Mouse (Mus musculus) hindbrain, embryonic 14.5 days (tissue): ENCODE measurements around the gene Hist3h2ba. TPM values are rescaled to one million over a fixed set of nuclear protein-coding genes. Genes with fewer than 3 reads are reported as not detected.
A peak's percentile ranks its signal among the peaks of the same experiment; 100 is the strongest.

ENCODE experiments used
- ATAC-seq: fragments of 200-750 bp; cut with Nextera tagmentation; 2 replicates; pipeline ENCODE4 v1.8.0; 2017; ENCODE audit warnings: moderate number of reproducible peaks, mild to moderate bottlenecking, moderate TSS enrichment, moderate library complexity; ENCODE audit not compliant: low FRiP score
- DNase-seq: peaks from one replicate; pipeline ENCODE4 v3.0.0-alpha.2; 2015; ENCODE audit warnings: low spot score
- H3K27ac ChIP-seq: fragments of 300-500 bp; sonication (generic); 2 replicates; pipeline ENCODE4 v1.5.1; 2014; ENCODE audit warnings: mild to moderate bottlenecking, moderate library complexity
- H3K27me3 ChIP-seq: fragments of 300-500 bp; sonication (generic); 2 replicates; pipeline ENCODE4 v1.6.1; 2014; ENCODE audit warnings: mild to moderate bottlenecking, low read length, mixed read lengths; ENCODE audit not compliant: control insufficient read depth, insufficient read depth
- H3K36me3 ChIP-seq: fragments of 300-500 bp; sonication (generic); replicated peaks from 2 replicates; pipeline ENCODE4 v1.6.1; 2014; ENCODE audit not compliant: control insufficient read depth, insufficient read depth
- H3K4me1 ChIP-seq: fragments of 300-500 bp; sonication (generic); replicated peaks from 2 replicates; pipeline ENCODE4 v1.6.1; 2014; ENCODE audit warnings: antibody characterized with exemption, low read length, mixed read lengths; ENCODE audit not compliant: control insufficient read depth, insufficient read depth
- H3K4me2 ChIP-seq: fragments of 300-500 bp; sonication (generic); replicated peaks from 2 replicates; pipeline ENCODE4 v1.6.1; 2014; ENCODE audit warnings: mild to moderate bottlenecking, moderate library complexity
- H3K4me3 ChIP-seq: fragments of 300-500 bp; sonication (generic); replicated peaks from 2 replicates; pipeline ENCODE4 v1.5.1; 2014; ENCODE audit warnings: mild to moderate bottlenecking, low read length
- H3K9ac ChIP-seq: fragments of 300-500 bp; sonication (generic); 2 replicates; pipeline ENCODE4 v1.6.1; 2014
- H3K9me3 ChIP-seq: fragments of 300-500 bp; sonication (generic); 2 replicates; pipeline ENCODE4 v1.6.1; 2016; ENCODE audit warnings: low read length; ENCODE audit not compliant: control insufficient read depth
- WGBS: fragments of 180-500 bp; shearing (Covaris S2); extraction: QIAGEN DNeasy Blood & Tissue Kit; methylation state at CpG from one replicate; pipeline ENCODE4 v1.1.7; 2014; 5-methylcytosine and 5-hydroxymethylcytosine counted together
- polyA plus RNA-seq: library from polyadenylated mRNA; unstranded; fragments of >200 nt; fragmentation: Nextera tagmentation; extraction: Ambion mirVana; gene quantifications from 2 replicates; pipeline ENCODE4 v1.2.1, GENCODE M21; 2014

The Hist3h2ba gene
- polyA plus RNA-seq, 1 experiment from 2014 or later = 138 TPM

DNA sequence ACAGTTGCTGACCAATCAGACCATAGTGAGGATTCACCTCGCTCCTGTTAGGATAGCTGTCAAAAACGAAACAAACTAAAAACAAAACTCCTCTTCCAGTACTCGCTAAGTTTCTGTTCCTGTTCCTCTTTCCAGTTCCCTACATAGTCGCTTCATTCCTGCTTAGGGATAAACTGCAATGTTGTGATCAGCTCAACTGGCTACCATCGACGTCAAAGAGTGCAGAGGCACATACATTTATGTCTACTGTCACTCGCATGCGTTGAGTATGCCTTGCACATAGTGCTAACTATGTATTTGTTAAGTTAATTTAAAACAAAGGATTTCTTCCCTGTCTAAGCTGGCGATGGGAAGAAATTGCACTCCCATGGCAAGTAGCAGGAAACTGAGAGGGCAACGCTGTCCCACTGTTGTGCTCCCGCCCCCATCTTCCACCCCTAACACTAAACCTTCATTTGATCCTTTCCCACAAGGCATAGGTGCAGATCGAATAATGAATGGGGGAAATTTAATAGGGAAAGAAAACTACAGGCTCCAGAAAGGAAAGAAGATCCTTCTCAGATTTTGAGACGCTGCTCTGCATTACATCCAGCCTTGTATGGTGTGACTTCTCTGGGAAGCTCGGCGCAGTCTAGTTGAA is 10.6 kb downstream of the Hist3h2ba start:
- no peak for ATAC-seq
- DNase-seq = no peak
- no peaks in the 10 kb centered on the region for H3K9me3 ChIP-seq
- peaks cover 2% of the 10 kb centered on the region; the same call in 1 of the 2 replicates for H3K36me3 ChIP-seq
- H3K4me3 ChIP-seq = peak overlapping the region; percentile 45
- H3K27me3 ChIP-seq = no peaks in the 10 kb centered on the region; the same call in 1 of the 2 replicates
- H3K4me2 ChIP-seq = peak overlapping the region; percentile 95
- peak overlapping the region; percentile 80 for H3K27ac ChIP-seq
- H3K9ac ChIP-seq = peak overlapping the region; percentile 63
- H3K4me1 ChIP-seq = peaks cover 37% of the 10 kb centered on the region
- 36% methylated on average over 15 of the region's 15 CpGs for WGBS

DNA sequence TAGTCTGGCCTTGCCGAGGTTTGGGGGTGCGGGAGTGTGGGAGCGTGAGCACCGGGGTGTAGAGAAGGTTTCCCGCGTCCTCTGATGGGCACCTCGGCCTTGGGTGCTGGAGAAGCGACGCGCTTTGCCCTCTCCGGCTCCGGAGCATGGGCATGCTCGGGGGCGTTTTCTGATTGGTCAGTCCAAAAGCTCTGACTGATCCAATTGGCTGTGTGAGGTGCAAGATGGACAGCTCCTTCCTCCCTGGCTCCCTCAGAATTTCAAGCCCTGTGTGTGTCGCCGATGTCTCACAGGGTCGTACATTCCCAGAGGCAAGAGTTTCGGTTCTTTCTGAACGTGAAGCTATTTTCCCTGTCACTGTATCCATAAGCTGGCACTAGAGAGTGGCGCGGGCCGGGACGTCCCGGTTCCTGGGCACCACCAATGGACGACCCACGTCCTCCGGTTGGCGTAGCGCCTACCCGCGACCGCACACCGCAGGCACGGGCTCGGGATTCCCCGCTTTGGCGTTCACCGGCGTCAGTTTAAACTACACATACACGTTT is 11.3 kb downstream of the Hist3h2ba start:
- Histone ChIP-seq H3K9ac (peak overlapping the region; percentile 63), H3K27me3 (no peaks in the 10 kb centered on the region; the same call in 1 of the 2 replicates), H3K36me3 (peaks cover 2% of the 10 kb centered on the region; the same call in 1 of the 2 replicates), H3K27ac (peak overlapping the region; percentile 80), H3K9me3 (no peaks in the 10 kb centered on the region), H3K4me3 (peak overlapping the region; percentile 45), H3K4me1 (peaks cover 37% of the 10 kb centered on the region), H3K4me2 (peak overlapping the region; percentile 95)
- ATAC-seq = peak; percentile 90
- peak; percentile 83 for DNase-seq
- 5% methylated on average over 40 of the region's 40 CpGs for WGBS

DNA sequence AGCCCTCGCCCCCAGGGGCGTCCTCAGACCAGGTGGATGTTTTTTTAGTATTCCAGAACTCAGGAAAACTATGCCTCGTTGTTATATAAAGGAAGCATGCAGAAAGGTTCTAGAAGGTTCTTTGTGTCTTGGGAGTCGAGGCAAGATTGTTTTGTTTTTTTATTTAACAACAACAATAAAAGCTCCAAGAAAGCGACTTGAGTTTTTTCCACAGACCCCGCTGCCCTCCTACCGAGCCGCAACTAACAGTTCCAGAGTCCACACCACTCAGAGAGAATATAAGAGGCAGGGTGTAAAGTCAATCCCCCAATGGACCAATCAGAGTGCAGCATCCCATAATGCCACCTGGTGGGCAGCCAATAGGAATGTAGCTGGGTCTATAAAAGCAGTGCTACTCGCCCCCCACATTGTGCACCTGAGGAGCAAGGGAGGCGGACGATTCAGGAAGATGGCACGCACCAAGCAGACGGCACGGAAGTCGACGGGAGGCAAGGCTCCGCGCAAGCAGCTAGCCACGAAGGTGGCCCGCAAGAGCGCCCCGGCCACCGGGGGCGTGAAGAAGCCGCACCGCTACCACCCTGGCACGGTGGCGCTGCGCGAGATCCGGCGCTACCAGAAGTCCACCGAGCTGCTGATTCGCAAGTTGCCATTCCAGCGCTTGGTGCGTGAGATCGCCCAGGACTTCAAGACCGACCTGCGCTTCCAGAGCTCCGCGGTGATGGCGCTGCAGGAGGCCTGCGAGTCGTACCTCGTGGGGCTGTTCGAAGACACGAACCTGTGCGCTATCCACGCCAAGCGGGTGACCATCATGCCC is 12.9 kb downstream of the Hist3h2ba start:
- H3K9ac ChIP-seq = no peak overlapping the region
- H3K4me2 ChIP-seq = no peak overlapping the region
- no peak overlapping the region for H3K27ac ChIP-seq
- H3K36me3 ChIP-seq = peaks cover 2% of the 10 kb centered on the region; the same call in 1 of the 2 replicates
- peaks cover 31% of the 10 kb centered on the region for H3K4me1 ChIP-seq
- H3K27me3 ChIP-seq = no peaks in the 10 kb centered on the region; the same call in 1 of the 2 replicates
- no peak for ATAC-seq
- H3K4me3 ChIP-seq = no peak overlapping the region
- 65% methylated on average over 50 of the region's 50 CpGs for WGBS
- no peak for DNase-seq
- H3K9me3 ChIP-seq = no peaks in the 10 kb centered on the region

DNA sequence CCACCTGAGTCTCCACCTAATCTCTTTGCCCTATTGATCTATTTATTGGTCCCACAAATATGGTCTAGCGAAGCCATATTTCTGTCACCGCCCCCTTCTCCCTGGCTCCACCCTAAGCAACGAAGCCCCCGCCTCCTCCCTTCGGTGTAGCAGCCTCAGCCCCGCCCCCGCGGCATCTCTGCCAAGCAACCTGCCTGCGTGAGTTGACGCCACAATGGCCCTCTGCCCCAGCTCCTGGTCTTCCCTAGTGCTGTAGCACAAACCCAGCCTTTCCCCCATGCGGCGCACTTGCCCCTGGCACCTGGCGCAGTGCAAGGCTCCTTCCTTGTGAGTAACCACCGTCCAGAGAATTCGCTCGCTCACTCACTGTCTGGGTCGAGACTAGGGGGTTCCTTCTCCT is 14.8 kb downstream of the Hist3h2ba start:
- no peak overlapping the region for H3K4me2 ChIP-seq
- DNase-seq = no peak
- no peaks in the 10 kb centered on the region; the same call in 1 of the 2 replicates for H3K27me3 ChIP-seq
- H3K4me1 ChIP-seq = peaks cover 13% of the 10 kb centered on the region
- H3K4me3 ChIP-seq = no peak overlapping the region
- H3K27ac ChIP-seq = no peak overlapping the region
- no peaks in the 10 kb centered on the region for H3K36me3 ChIP-seq
- ATAC-seq = no peak
- H3K9me3 ChIP-seq = no peaks in the 10 kb centered on the region
- no peak overlapping the region for H3K9ac ChIP-seq
- 37% methylated on average over 17 of the region's 17 CpGs for WGBS

DNA sequence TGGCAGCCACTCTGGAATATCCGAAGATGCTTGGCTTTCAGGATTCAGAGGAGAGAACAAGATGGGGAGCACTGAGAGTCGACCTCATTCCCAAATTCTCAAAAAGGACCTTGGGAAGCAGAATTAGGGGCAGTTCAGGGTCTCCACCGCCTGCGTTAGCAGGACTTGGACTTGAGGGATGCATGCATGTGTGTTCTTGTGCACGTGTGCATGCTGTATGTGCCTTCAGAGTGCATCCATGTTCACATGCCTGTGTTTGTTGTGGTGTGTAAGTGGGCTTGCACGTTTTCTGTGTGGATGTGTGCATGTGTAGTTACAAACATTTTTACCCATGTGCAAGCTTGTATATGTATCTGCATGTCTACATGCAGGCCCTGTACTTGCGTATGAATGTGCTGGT is 15.5 kb downstream of the Hist3h2ba start:
- no peak overlapping the region for H3K9ac ChIP-seq
- no peaks in the 10 kb centered on the region for H3K9me3 ChIP-seq
- no peaks in the 10 kb centered on the region; the same call in 1 of the 2 replicates for H3K27me3 ChIP-seq
- ATAC-seq = no peak
- peaks cover 6% of the 10 kb centered on the region for H3K4me1 ChIP-seq
- no peak overlapping the region for H3K27ac ChIP-seq
- H3K36me3 ChIP-seq = no peaks in the 10 kb centered on the region
- H3K4me2 ChIP-seq = no peak overlapping the region
- WGBS = 86% methylated on average over 7 of the region's 7 CpGs
- no peak for DNase-seq
- H3K4me3 ChIP-seq = no peak overlapping the region

DNA sequence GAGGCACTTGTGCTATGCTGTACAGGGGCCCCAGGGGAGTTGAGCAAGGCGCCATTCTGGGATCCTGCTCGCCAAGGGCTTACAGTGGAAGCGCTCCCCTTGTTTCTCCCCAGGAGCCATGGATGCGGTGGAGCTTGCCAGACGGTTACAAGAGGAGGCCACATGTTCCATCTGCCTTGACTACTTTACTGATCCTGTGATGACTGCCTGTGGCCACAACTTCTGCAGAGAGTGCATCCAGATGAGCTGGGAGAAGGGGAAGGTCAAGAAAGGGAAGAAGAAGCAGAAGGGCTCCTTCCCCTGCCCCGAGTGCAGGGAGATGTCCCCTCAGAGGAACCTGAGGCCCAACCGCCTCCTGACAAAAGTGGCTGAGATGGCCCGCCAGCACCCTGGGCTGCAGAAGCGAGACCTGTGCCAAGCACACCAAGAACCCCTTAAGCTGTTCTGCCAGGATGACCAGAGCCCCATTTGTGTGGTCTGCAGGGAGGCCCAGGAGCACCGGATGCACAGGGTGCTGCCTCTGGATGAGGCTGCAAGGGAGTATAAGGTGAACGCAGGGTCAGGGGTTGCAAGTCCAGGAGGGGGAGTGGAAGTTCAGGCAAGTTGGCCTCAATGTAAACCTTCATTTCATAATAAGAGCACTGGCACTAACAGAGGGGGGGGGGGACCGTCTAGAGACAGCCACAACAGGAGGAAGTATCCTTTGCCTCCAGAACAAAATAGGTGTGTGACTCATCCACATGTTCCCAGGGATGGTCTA is 16.5 kb downstream of the Hist3h2ba start:
- 43% methylated on average over 12 of the region's 12 CpGs for WGBS
- H3K27ac ChIP-seq = no peak overlapping the region
- H3K36me3 ChIP-seq = no peaks in the 10 kb centered on the region; the same call in 1 of the 2 replicates
- no peak overlapping the region for H3K4me2 ChIP-seq
- H3K27me3 ChIP-seq = no peaks in the 10 kb centered on the region; the same call in 1 of the 2 replicates
- no peak overlapping the region for H3K9ac ChIP-seq
- H3K4me3 ChIP-seq = no peak overlapping the region
- H3K9me3 ChIP-seq = no peaks in the 10 kb centered on the region
- DNase-seq (no peak), ATAC-seq (no peak)
- no peaks in the 10 kb centered on the region for H3K4me1 ChIP-seq

DNA sequence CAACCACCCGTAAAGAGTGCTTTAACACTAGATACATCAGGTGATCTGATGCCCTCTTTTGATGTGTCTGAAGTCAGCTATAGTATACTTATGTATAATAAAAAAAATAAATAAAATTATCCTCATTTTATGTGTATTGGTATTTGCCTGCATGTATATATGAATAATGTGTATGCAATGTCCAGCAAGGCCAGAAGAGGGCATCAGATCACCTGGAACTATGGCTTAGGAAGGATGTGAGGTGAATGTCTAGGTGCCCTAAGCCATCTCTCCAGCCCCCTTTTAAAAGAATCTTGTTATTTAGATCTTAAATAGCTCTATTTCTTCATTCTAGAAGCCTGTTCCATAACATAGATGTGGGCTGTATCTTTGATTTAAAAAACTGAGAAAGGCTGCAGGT is 18.6 kb downstream of the Hist3h2ba start:
- 100% methylated on average over 1 of the region's 1 CpGs for WGBS
- Histone ChIP-seq H3K27me3 (no peaks in the 10 kb centered on the region), H3K36me3 (peaks cover 6% of the 10 kb centered on the region), H3K9me3 (no peaks in the 10 kb centered on the region), H3K27ac (no peak overlapping the region), H3K9ac (no peak overlapping the region), H3K4me1 (no peaks in the 10 kb centered on the region), H3K4me2 (no peak overlapping the region), H3K4me3 (no peak overlapping the region)
- DNase-seq = no peak
- no peak for ATAC-seq

DNA sequence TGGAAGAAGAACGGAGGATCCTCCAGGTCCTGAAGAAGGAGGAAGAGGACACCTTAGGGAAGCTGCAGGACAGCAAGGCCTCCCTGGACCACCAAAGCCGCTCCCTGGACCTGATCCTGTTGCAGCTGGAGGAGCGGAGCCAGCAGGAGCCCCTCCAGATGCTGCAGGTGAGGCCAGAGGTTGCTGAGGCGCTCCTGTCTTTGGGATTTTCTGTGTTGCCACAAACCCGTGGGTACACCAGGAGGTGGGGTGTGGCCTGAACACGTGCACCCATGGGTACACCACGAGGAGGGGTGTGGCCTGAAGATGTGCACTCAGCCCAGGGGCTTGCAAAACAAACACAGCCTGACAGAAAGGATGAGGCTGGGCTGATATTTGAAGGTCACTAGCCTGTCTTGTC is 19.8 kb downstream of the Hist3h2ba start:
- 85% methylated on average over 7 of the region's 7 CpGs for WGBS
- no peaks in the 10 kb centered on the region for H3K4me1 ChIP-seq
- peaks cover 6% of the 10 kb centered on the region for H3K36me3 ChIP-seq
- DNase-seq (no peak), ATAC-seq (no peak)
- no peaks in the 10 kb centered on the region for H3K9me3 ChIP-seq
- H3K9ac ChIP-seq = no peak overlapping the region
- no peaks in the 10 kb centered on the region for H3K27me3 ChIP-seq
- H3K27ac ChIP-seq = no peak overlapping the region
- H3K4me3 ChIP-seq = no peak overlapping the region
- no peak overlapping the region for H3K4me2 ChIP-seq

DNA sequence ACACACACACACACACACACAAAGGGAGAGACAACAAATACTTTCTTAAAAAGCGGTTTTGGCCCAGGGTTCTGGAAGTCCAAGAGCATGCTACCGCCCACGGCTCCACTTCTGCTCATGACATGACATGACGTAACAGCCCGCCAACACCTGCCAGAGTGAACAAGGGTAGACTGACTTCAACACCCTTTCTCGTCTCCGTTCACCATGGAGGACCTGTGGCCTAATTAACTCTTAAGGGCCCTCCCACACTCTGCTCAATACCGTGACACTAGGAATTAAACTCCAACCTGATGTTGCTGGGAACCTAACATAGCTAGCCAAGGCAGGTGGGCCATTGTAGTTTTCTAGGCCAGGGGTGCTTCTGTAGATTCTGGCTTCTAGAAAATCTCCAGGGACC is 20.3 kb downstream of the Hist3h2ba start:
- Histone ChIP-seq H3K9me3 (no peaks in the 10 kb centered on the region), H3K4me2 (no peak overlapping the region), H3K27ac (no peak overlapping the region)

More for the DNA sequence above, 20.3 kb downstream of the Hist3h2ba start:
- Histone ChIP-seq H3K27me3 (no peaks in the 10 kb centered on the region), H3K4me1 (no peaks in the 10 kb centered on the region), H3K9ac (no peak overlapping the region), H3K36me3 (peaks cover 6% of the 10 kb centered on the region), H3K4me3 (no peak overlapping the region)
- DNase-seq (no peak), ATAC-seq (no peak)
- WGBS = 88% methylated on average over 8 of the region's 8 CpGs
